Mouse (Mus musculus) liver, embryonic 16.5 days (tissue): Measurements from ENCODE around the gene Arhgap4. TPM values are rescaled to one million over a fixed set of nuclear protein-coding genes. Genes with fewer than 3 reads are reported as not detected.

Experiments used
- ATAC-seq: fragments of 200-750 bp; cut with Nextera tagmentation; 2 replicates; pipeline ENCODE4 v1.8.0; 2017; ENCODE audit warnings: low read depth, mild to moderate bottlenecking, moderate number of reproducible peaks, moderate library complexity
- H3K27ac ChIP-seq: fragments of 300-500 bp; sonication (generic); 2 replicates; pipeline ENCODE4 v1.5.1; 2014; ENCODE audit warnings: mild to moderate bottlenecking, low read length
- H3K27me3 ChIP-seq: fragments of 300-500 bp; sonication (generic); 2 replicates; pipeline ENCODE4 v1.6.1; 2014; ENCODE audit warnings: low read depth, low read length, mixed read lengths; ENCODE audit not compliant: control insufficient read depth, insufficient read depth
- H3K36me3 ChIP-seq: fragments of 300-500 bp; sonication (generic); 2 replicates; pipeline ENCODE4 v1.6.1; 2014; ENCODE audit warnings: mild to moderate bottlenecking; ENCODE audit not compliant: control insufficient read depth, insufficient read depth
- H3K4me1 ChIP-seq: fragments of 300-500 bp; sonication (generic); 2 replicates; pipeline ENCODE4 v1.6.1; 2014; ENCODE audit warnings: low read depth, low read length, mixed read lengths; ENCODE audit not compliant: control insufficient read depth
- H3K4me2 ChIP-seq: fragments of 300-500 bp; sonication (generic); 2 replicates; pipeline ENCODE4 v1.6.1; 2014; ENCODE audit warnings: low read depth, low read length, mixed read lengths
- H3K4me3 ChIP-seq: fragments of 300-500 bp; sonication (generic); 2 replicates; pipeline ENCODE4 v1.5.1; 2014; ENCODE audit warnings: low read depth, mild to moderate bottlenecking, low read length
- H3K9ac ChIP-seq: fragments of 300-500 bp; sonication (generic); 2 replicates; pipeline ENCODE4 v1.6.1; 2014; ENCODE audit warnings: low read depth, low read length
- H3K9me3 ChIP-seq: fragments of 300-500 bp; sonication (generic); replicated peaks from 2 replicates; pipeline ENCODE4 v1.6.1; 2016; ENCODE audit warnings: low read length; ENCODE audit not compliant: control insufficient read depth
- WGBS: fragments of 180-500 bp; shearing (Covaris S2); extraction: QIAGEN DNeasy Blood & Tissue Kit; methylation state at CpG from one replicate; pipeline ENCODE4 v1.1.7; 2014; ENCODE audit not compliant: insufficient replicate concordance; 5-methylcytosine and 5-hydroxymethylcytosine counted together
- polyA plus RNA-seq: library from polyadenylated mRNA; unstranded; fragments of >200 nt; fragmentation: Nextera tagmentation; extraction: Ambion mirVana; gene quantifications from 2 replicates; pipeline ENCODE4 v1.2.1, GENCODE M21; 2015

Arhgap4 gene
- 6.6 and 7.7 TPM in 2 replicates for polyA plus RNA-seq

GRCm38 (mm10) chrX:73921823-73922549 is at the start of gene Arhgap4, which contains the start of gene Naa10:
Gene Arhgap4 (minus strand): TSS chrX:73921870.
Gene Naa10 (minus strand): TSS chrX:73921944.
- Histone ChIP-seq H3K27ac (peak within 1 kb of the TSS; percentile 81), H3K36me3 (peaks cover 4% of the 10 kb centered on the region), H3K4me3 (peak within 1 kb of the TSS; percentile 75), H3K9me3 (no peaks in the 10 kb centered on the region), H3K4me1 (no peaks in the 10 kb centered on the region; the same call in 1 of the 2 replicates), H3K27me3 (no peaks in the 10 kb centered on the region), H3K9ac (peak within 1 kb of the TSS; percentile 75), H3K4me2 (peak within 1 kb of the TSS; percentile 82)
- 18% methylated on average over 43 of the region's 43 CpGs for WGBS
- ATAC-seq, result peak; percentile 99

DNA sequence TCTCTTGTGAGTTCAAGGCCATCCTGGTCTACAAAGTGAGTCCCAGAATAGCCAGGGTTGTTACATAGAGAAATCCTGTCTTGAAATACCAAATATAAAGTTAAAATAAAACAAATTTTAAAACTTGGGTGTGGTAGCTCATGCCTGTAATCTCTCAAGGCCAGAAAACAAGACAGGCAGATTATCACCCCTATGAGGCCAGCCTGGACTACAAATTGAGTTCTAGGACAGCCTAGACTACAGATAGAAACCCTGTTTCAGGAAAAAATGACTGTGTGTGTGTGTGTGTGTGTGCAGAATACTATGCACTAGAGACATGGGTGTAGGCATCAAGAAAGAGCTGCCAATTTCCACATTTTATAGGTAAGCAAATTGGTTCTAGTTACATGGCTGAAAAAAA is 49.1 kb upstream of the Arhgap4 start:
- no peaks in the 10 kb centered on the region for H3K27me3 ChIP-seq
- no peak overlapping the region for H3K4me3 ChIP-seq
- no peaks in the 10 kb centered on the region for H3K36me3 ChIP-seq
- peaks cover 10% of the 10 kb centered on the region for H3K4me1 ChIP-seq
- peak overlapping the region; percentile 45 for H3K4me2 ChIP-seq
- peak overlapping the region; percentile 91 for H3K27ac ChIP-seq
- no peaks in the 10 kb centered on the region; the same call in 1 of the 2 replicates for H3K9me3 ChIP-seq
- ATAC-seq, result peak; percentile 27
- H3K9ac ChIP-seq, result no peak overlapping the region

DNA sequence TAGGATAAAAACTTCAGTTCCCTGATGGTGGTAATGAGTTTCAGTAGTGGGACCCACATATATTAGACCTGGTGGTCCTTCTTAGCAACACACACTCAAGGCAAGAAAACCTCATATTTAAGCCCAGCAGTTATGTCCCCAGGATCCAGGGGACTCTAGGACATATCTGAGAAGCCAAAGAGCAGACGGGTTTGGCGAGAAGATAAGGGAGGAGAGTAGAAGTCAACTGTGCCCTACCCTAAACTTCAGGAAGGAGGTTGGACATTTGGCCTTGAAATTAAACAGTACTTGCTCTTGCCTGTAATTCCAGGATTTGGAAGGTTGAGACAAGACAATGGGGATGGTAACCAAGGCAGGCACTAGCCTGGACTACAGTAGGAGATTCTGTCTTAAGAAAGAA is 48.1 kb upstream of the Arhgap4 start:
- Histone ChIP-seq H3K4me3 (no peak overlapping the region), H3K27ac (peak overlapping the region; percentile 91), H3K4me1 (peaks cover 10% of the 10 kb centered on the region), H3K36me3 (no peaks in the 10 kb centered on the region), H3K9ac (peak overlapping the region; percentile 6; the same call in 1 of the 2 replicates), H3K27me3 (no peaks in the 10 kb centered on the region), H3K9me3 (no peaks in the 10 kb centered on the region; the same call in 1 of the 2 replicates), H3K4me2 (peak overlapping the region; percentile 45)
- 48% methylated on average over 2 of the region's 2 CpGs for WGBS
- ATAC-seq, result peak; percentile 47

- Histone ChIP-seq H3K36me3 (no peaks in the 10 kb centered on the region), H3K9ac (no peak overlapping the region), H3K4me2 (peak overlapping the region; percentile 45), H3K4me3 (no peak overlapping the region), H3K9me3 (no peaks in the 10 kb centered on the region; the same call in 1 of the 2 replicates), H3K4me1 (peaks cover 14% of the 10 kb centered on the region), H3K27me3 (no peaks in the 10 kb centered on the region), H3K27ac (peak overlapping the region; percentile 91)
- ATAC-seq, result peak; percentile 14
- 39% methylated on average over 1 of the region's 1 CpGs for WGBS
Measured at GRCm38 (mm10) chrX:73969167-73969566, 47.5 kb upstream of the Arhgap4 start.

GRCm38 (mm10) chrX:73967177-73968075 is 45.8 kb upstream of the Arhgap4 start:
- peak; percentile 71 for ATAC-seq
- peaks cover 28% of the 10 kb centered on the region for H3K4me1 ChIP-seq
- WGBS, result 14% methylated on average over 60 of the region's 60 CpGs

GRCm38 (mm10) chrX:73966248-73967176 is 44.8 kb upstream of the Arhgap4 start, which contains the start of gene Hcfc1:
Gene Hcfc1 (minus strand): TSS chrX:73966357.
- Histone ChIP-seq H3K9ac (peak within 1 kb of the TSS; percentile 81), H3K9me3 (no peaks in the 10 kb centered on the region; the same call in 1 of the 2 replicates), H3K4me3 (peak within 1 kb of the TSS; percentile 85), H3K27me3 (no peaks in the 10 kb centered on the region), H3K36me3 (no peaks in the 10 kb centered on the region; the same call in 1 of the 2 replicates), H3K4me2 (peak within 1 kb of the TSS; percentile 77), H3K27ac (peak within 1 kb of the TSS; percentile 99), H3K4me1 (peaks cover 35% of the 10 kb centered on the region)
- WGBS, result 18% methylated on average over 58 of the region's 58 CpGs
- ATAC-seq, result peak; percentile 44

More at GRCm38 (mm10) chrX:73967177-73968075, 45.8 kb upstream of the Arhgap4 start:
- Histone ChIP-seq H3K9ac (peak overlapping the region; percentile 81), H3K4me3 (peak overlapping the region; percentile 85), H3K27ac (peak overlapping the region; percentile 99), H3K36me3 (no peaks in the 10 kb centered on the region; the same call in 1 of the 2 replicates), H3K4me2 (peak overlapping the region; percentile 77), H3K9me3 (no peaks in the 10 kb centered on the region; the same call in 1 of the 2 replicates), H3K27me3 (no peaks in the 10 kb centered on the region)

- no peaks in the 10 kb centered on the region; the same call in 1 of the 2 replicates for H3K9me3 ChIP-seq
- peak overlapping the region; percentile 99 for H3K27ac ChIP-seq
- peaks cover 35% of the 10 kb centered on the region for H3K4me1 ChIP-seq
- ATAC-seq, result no peak
- H3K9ac ChIP-seq, result peak overlapping the region; percentile 81
- WGBS, result 17% methylated on average over 20 of the region's 20 CpGs
- peak overlapping the region; percentile 85 for H3K4me3 ChIP-seq
- H3K36me3 ChIP-seq, result peaks cover 4% of the 10 kb centered on the region
- H3K4me2 ChIP-seq, result peak overlapping the region; percentile 77
- H3K27me3 ChIP-seq, result no peaks in the 10 kb centered on the region
Measured at GRCm38 (mm10) chrX:73965307-73965706, 43.6 kb upstream of the Arhgap4 start.

GRCm38 (mm10) chrX:73964363-73964762 is 42.7 kb upstream of the Arhgap4 start:
- Histone ChIP-seq H3K27ac (peak overlapping the region; percentile 99), H3K36me3 (peaks cover 6% of the 10 kb centered on the region), H3K4me2 (peak overlapping the region; percentile 77), H3K4me3 (peak overlapping the region; percentile 85), H3K27me3 (no peaks in the 10 kb centered on the region), H3K4me1 (peaks cover 35% of the 10 kb centered on the region), H3K9ac (peak overlapping the region; percentile 81), H3K9me3 (no peaks in the 10 kb centered on the region; the same call in 1 of the 2 replicates)
- peak; percentile 37 for ATAC-seq
- WGBS, result 19% methylated on average over 3 of the region's 3 CpGs
